Mouse (Mus musculus) c-Kit-positive CD71-positive TER-119-negative erythroid progenitor cells, embryonic 14.5 days (primary cell): ENCODE measurements around the gene Otud1.

Experiments used
- DNase-seq: peaks from one replicate; pipeline ENCODE4 v3.0.0-alpha.2; 2013; ENCODE audit warnings: low read depth

Otud1 gene

GRCm38 (mm10) chr2:19657158-19657874, at the start of gene Otud1:
TSS of gene Otud1 (plus strand) at chr2:19657752.
- peak; percentile 92 for DNase-seq

GRCm38 (mm10) chr2:19607852-19608251, 49.7 kb upstream of the Otud1 start:
- DNase-seq: no peak

- no peak for DNase-seq
Measured at GRCm38 (mm10) chr2:19608410-19609073, 49.0 kb upstream of the Otud1 start.

GRCm38 (mm10) chr2:19622041-19622440, 35.5 kb upstream of the Otud1 start:
- no peak for DNase-seq

- DNase-seq: no peak
Measured at GRCm38 (mm10) chr2:19627044-19627443, 30.5 kb upstream of the Otud1 start.

GRCm38 (mm10) chr2:19627920-19628608, 29.5 kb upstream of the Otud1 start:
- DNase-seq: no peak

- no peak for DNase-seq
Measured at GRCm38 (mm10) chr2:19630544-19630943, 27.0 kb upstream of the Otud1 start.

- DNase-seq: no peak
Measured at GRCm38 (mm10) chr2:19633406-19633920, 24.1 kb upstream of the Otud1 start.

- DNase-seq: no peak
Measured at GRCm38 (mm10) chr2:19645182-19645581, 12.4 kb upstream of the Otud1 start.

GRCm38 (mm10) chr2:19646144-19646543, 11.4 kb upstream of the Otud1 start:
- no peak for DNase-seq

GRCm38 (mm10) chr2:19646910-19647309, 10.6 kb upstream of the Otud1 start:
- DNase-seq: no peak

GRCm38 (mm10) chr2:19656436-19656835, 1.1 kb upstream of the Otud1 start:
- no peak for DNase-seq

GRCm38 (mm10) chr2:19657881-19658589, 483 bp downstream of the Otud1 start:
- DNase-seq: no peak

GRCm38 (mm10) chr2:19658661-19659384, 1.3 kb downstream of the Otud1 start:
- DNase-seq: no peak

GRCm38 (mm10) chr2:19660875-19661274, 3.3 kb downstream of the Otud1 start:
- DNase-seq: no peak

GRCm38 (mm10) chr2:19663146-19663848, 5.7 kb downstream of the Otud1 start:
- DNase-seq: no peak

GRCm38 (mm10) chr2:19664147-19664546, 6.6 kb downstream of the Otud1 start:
- no peak for DNase-seq

- DNase-seq: no peak
Measured at GRCm38 (mm10) chr2:19664555-19665475, 7.3 kb downstream of the Otud1 start.

GRCm38 (mm10) chr2:19665841-19666240, 8.3 kb downstream of the Otud1 start:
- no peak for DNase-seq
